Mouse (Mus musculus): ENCODE data around the gene Fam120b. TPM values are rescaled to one million over a fixed set of nuclear protein-coding genes. Genes with fewer than 3 reads are reported as not detected.
A peak's percentile ranks its signal among the peaks of the same experiment; 100 is the strongest.

Gene Fam120b
- total and polyA plus RNA-seq, 2 experiments, result 5.8 to 13.4 TPM

DNA sequence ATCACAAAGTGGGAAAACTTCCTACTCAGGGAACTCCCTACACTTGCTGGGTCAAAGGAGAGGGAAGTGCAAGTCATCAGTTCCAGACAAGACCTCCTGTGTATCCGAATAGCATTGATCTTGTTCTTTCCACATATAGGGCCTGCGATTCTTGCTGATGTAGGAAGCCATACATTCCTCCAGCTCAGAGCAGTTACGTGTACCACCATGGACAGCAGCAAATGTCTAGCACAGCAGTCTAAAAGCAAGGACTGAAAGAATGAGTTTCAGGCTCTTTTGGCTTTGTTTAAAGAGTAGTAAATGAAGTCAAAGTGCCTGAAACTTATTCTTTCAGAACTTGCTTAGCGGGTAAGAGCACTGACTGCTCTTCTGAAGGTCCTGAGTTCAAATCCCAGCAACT, 59.2 kb downstream of the Fam120b start:
- Histone ChIP-seq H3K27me3 (ENCODE audit: control insufficient read depth, insufficient read depth, low read length) (no peaks in the 10 kb centered on the region), H3K4me3 (ENCODE audit: insufficient read depth, low read depth, low read length) (no peak overlapping the region), H3K27ac (replicated peaks; ENCODE audit: insufficient read depth, low read depth, low read length) (no peak overlapping the region), H3K9ac (ENCODE audit: low read depth, low read length) (no peak overlapping the region), H3K4me1 (ENCODE audit: control insufficient read depth, insufficient read depth, low read length) (peaks cover 3% of the 10 kb centered on the region; the same call in 1 of the 2 replicates), H3K79me2 (ENCODE audit: control insufficient read depth, insufficient read depth, low read length) (no peaks in the 10 kb centered on the region), H3K36me3 (ENCODE audit: control insufficient read depth, insufficient read depth, low read length) (no peaks in the 10 kb centered on the region)
- DNase-seq (ENCODE audit: extremely low read depth, low read depth, low spot score), result no peak
- TF ChIP-seq POLR2A (IDR thresholded peaks at IDR 0.05; ENCODE audit: extremely low read depth, insufficient read depth, low read length), result no peak
- TF ChIP-seq CTCF (IDR thresholded peaks at IDR 0.05; ENCODE audit: low read depth, low read length), result no peak
- 79% methylated on average over 4 of the region's 4 CpGs for WGBS

DNA sequence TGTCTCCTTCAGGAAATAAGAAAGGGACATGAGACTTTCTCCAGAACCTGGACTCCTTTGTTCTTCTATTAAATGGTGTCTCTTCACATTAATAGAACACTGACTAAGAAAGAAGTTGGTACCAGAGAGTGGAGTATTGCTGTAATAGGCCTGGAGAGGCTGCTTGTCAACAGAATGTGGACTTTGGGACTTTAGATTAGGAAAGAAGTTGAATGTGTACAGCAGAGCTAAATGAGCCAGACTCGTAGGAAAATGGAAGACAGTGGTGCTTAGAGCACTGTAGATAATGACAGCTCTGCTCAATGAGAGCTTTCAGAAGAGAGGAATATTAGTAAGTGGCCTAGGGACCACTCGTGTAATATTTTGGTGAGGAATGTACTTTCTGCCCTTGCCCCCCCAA, 60.6 kb downstream of the Fam120b start:
- Histone ChIP-seq H3K36me3 (ENCODE audit: control insufficient read depth, insufficient read depth, low read length) (no peaks in the 10 kb centered on the region), H3K27me3 (ENCODE audit: control insufficient read depth, insufficient read depth, low read length) (no peaks in the 10 kb centered on the region), H3K4me1 (ENCODE audit: control insufficient read depth, insufficient read depth, low read length) (peaks cover 3% of the 10 kb centered on the region; the same call in 1 of the 2 replicates), H3K4me3 (ENCODE audit: insufficient read depth, low read depth, low read length) (no peak overlapping the region), H3K79me2 (ENCODE audit: control insufficient read depth, insufficient read depth, low read length) (no peaks in the 10 kb centered on the region), H3K27ac (replicated peaks; ENCODE audit: insufficient read depth, low read depth, low read length) (peak overlapping the region; percentile 85), H3K9ac (ENCODE audit: low read depth, low read length) (no peak overlapping the region)
- no peak for TF ChIP-seq CTCF (IDR thresholded peaks at IDR 0.05; ENCODE audit: low read depth, low read length)
- TF ChIP-seq POLR2A (IDR thresholded peaks at IDR 0.05; ENCODE audit: extremely low read depth, insufficient read depth, low read length), result no peak
- peak; percentile 95 for DNase-seq (ENCODE audit: extremely low read depth, low read depth, low spot score)
- WGBS, result 43% methylated on average over 2 of the region's 2 CpGs

DNA sequence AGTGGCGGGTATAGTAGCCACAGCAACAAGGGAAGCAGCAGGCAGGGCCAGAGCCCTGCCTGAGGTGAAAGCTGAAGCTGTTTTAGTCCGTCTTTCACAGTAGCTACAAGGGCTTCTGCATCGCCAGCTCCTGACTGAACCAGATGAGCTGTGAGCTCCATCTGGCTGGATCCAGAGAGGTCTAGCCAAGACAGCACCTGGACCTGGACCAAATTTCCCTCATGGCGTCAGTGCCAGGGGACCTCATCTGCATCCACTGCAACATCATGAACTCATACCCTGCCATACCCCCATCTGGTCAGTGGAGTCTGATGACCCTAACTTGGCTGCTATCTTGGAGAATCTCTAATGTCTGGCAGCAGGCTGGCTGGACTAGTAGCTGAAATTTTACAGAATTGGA, 63.8 kb downstream of the Fam120b start:
- DNase-seq (ENCODE audit: extremely low read depth, low read depth, low spot score), result no peak
- WGBS, result 90% methylated on average over 4 of the region's 4 CpGs
- no peak for TF ChIP-seq CTCF (IDR thresholded peaks at IDR 0.05; ENCODE audit: low read depth, low read length)
- no peaks in the 10 kb centered on the region for H3K79me2 ChIP-seq (ENCODE audit: control insufficient read depth, insufficient read depth, low read length)
- no peaks in the 10 kb centered on the region for H3K36me3 ChIP-seq (ENCODE audit: control insufficient read depth, insufficient read depth, low read length)
- H3K9ac ChIP-seq (ENCODE audit: low read depth, low read length), result no peak overlapping the region
- H3K4me3 ChIP-seq (ENCODE audit: insufficient read depth, low read depth, low read length), result no peak overlapping the region
- H3K4me1 ChIP-seq (ENCODE audit: control insufficient read depth, insufficient read depth, low read length), result peaks cover 3% of the 10 kb centered on the region; the same call in 1 of the 2 replicates
- no peaks in the 10 kb centered on the region for H3K27me3 ChIP-seq (ENCODE audit: control insufficient read depth, insufficient read depth, low read length)
- H3K27ac ChIP-seq (replicated peaks; ENCODE audit: insufficient read depth, low read depth, low read length), result no peak overlapping the region

DNA sequence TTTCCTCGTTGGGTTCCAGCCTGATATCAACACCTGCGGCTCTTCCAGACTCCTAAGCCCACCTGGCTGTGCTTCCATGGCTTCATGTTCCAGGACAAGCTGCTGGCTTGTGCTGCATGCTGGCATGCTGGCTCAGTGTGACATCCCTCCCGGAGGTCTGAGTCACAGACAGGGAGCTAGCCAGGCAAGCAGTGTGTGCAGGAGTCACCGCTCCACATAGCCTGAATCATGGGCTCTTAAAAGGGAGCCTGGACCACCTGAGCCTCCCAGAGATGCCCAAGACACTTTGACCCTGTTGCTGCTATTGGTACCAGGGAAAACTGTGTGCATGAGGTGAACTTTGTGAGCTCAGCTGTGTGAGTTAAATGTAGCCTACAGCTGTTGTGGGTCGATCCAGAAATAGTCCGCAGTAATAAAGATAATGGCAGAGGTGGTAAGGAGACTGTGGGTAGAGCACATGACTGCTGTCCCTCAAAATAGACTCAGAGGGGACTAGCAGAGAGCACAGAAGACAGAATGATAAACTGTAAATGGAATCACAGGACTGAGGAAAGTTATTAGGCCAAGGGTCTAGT, 66.0 kb downstream of the Fam120b start:
- Histone ChIP-seq H3K4me1 (ENCODE audit: control insufficient read depth, insufficient read depth, low read length) (no peaks in the 10 kb centered on the region), H3K27ac (replicated peaks; ENCODE audit: insufficient read depth, low read depth, low read length) (no peak overlapping the region), H3K4me3 (ENCODE audit: insufficient read depth, low read depth, low read length) (no peak overlapping the region), H3K9ac (ENCODE audit: low read depth, low read length) (no peak overlapping the region), H3K36me3 (ENCODE audit: control insufficient read depth, insufficient read depth, low read length) (peaks cover 3% of the 10 kb centered on the region; the same call in 1 of the 2 replicates), H3K79me2 (ENCODE audit: control insufficient read depth, insufficient read depth, low read length) (no peaks in the 10 kb centered on the region; the same call in 1 of the 2 replicates), H3K27me3 (ENCODE audit: control insufficient read depth, insufficient read depth, low read length) (no peaks in the 10 kb centered on the region)
- TF ChIP-seq CTCF (IDR thresholded peaks at IDR 0.05; ENCODE audit: low read depth, low read length), result no peak
- no peak for TF ChIP-seq POLR2A (IDR thresholded peaks at IDR 0.05; ENCODE audit: extremely low read depth, insufficient read depth, low read length)
- DNase-seq (ENCODE audit: extremely low read depth, low read depth, low spot score), result no peak
- 91% methylated on average over 6 of the region's 6 CpGs for WGBS

DNA sequence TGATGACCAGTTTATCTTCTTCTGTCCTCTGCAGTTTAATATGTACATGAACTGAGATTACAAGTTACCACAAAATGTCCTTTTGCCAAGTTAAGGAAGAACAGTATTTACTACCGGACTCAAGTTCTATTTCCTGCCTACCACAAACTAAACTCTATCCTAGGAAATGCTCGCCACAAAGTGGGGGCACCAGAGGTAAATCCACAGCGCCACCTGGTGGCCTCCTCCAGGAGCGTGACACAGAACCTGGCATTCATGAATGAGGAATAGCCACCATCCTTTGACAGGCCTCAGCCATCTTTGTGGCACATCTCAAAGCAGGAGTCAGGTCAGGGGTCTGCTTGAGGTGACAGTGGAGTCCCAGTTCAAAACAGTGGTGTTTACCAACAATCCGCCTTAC, 71.7 kb downstream of the Fam120b start:
- Histone ChIP-seq H3K4me3 (ENCODE audit: insufficient read depth, low read depth, low read length) (no peak overlapping the region), H3K27ac (replicated peaks; ENCODE audit: insufficient read depth, low read depth, low read length) (no peak overlapping the region), H3K79me2 (ENCODE audit: control insufficient read depth, insufficient read depth, low read length) (no peaks in the 10 kb centered on the region; the same call in 1 of the 2 replicates), H3K27me3 (ENCODE audit: control insufficient read depth, insufficient read depth, low read length) (no peaks in the 10 kb centered on the region), H3K36me3 (ENCODE audit: control insufficient read depth, insufficient read depth, low read length) (peaks cover 25% of the 10 kb centered on the region; the same call in 1 of the 2 replicates), H3K4me1 (ENCODE audit: control insufficient read depth, insufficient read depth, low read length) (no peaks in the 10 kb centered on the region), H3K9ac (ENCODE audit: low read depth, low read length) (no peak overlapping the region)
- DNase-seq (ENCODE audit: extremely low read depth, low read depth, low spot score), result peak; percentile 53
- 13% methylated on average over 5 of the region's 5 CpGs for WGBS
- TF ChIP-seq CTCF (IDR thresholded peaks at IDR 0.05; ENCODE audit: low read depth, low read length) (peak; percentile 95), POLR2A (IDR thresholded peaks at IDR 0.05; ENCODE audit: extremely low read depth, insufficient read depth, low read length) (no peak)

DNA sequence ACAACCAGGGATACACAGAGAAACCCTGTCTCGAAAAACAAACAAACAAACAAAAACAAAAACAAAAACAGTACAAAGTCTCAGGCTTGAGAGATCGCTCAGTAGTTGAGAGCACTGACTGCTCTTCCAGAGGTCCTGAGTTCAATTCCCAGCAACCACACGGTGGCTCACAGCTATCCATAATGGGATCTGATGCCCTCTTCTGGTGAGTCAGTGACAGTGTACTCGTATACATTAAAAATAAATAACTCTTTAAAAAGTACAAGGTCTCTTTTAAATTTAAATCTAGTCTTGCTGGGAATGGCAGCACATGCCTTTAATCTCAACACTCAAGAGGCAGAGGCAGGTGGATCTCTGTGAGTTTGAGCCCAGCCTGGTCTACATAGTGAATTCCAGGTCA, 76.7 kb downstream of the Fam120b start:
- no peak for TF ChIP-seq POLR2A (IDR thresholded peaks at IDR 0.05; ENCODE audit: extremely low read depth, insufficient read depth, low read length)
- peak; percentile 18; the same call in 1 of the 2 replicates for TF ChIP-seq CTCF (IDR thresholded peaks at IDR 0.05; ENCODE audit: low read depth, low read length)
- Histone ChIP-seq H3K79me2 (ENCODE audit: control insufficient read depth, insufficient read depth, low read length) (no peaks in the 10 kb centered on the region), H3K4me3 (ENCODE audit: insufficient read depth, low read depth, low read length) (no peak overlapping the region), H3K27ac (replicated peaks; ENCODE audit: insufficient read depth, low read depth, low read length) (no peak overlapping the region), H3K9ac (ENCODE audit: low read depth, low read length) (no peak overlapping the region), H3K4me1 (ENCODE audit: control insufficient read depth, insufficient read depth, low read length) (no peaks in the 10 kb centered on the region), H3K36me3 (ENCODE audit: control insufficient read depth, insufficient read depth, low read length) (peaks cover 66% of the 10 kb centered on the region), H3K27me3 (ENCODE audit: control insufficient read depth, insufficient read depth, low read length) (no peaks in the 10 kb centered on the region)
- no peak for DNase-seq (ENCODE audit: extremely low read depth, low read depth, low spot score)
- 83% methylated on average over 4 of the region's 4 CpGs for WGBS

Other genes starting within 250 kb of the Fam120b start
- 4.0 and 4.6 TPM in 2 replicates for gene Dll1, start 19.3 kb upstream of the Fam120b start, total RNA-seq (2014; rRNA removed)
- 6.9 and 7.1 TPM in 2 replicates for gene Dll1, start 19.3 kb upstream of the Fam120b start, polyA plus RNA-seq (2012; rRNA removed)
- gene Psmb1, start 103.5 kb downstream of the Fam120b start, total RNA-seq (2014; rRNA removed), result 212 and 260 TPM in 2 replicates
- gene Psmb1, start 103.5 kb downstream of the Fam120b start, polyA plus RNA-seq (2012; rRNA removed), result 71.2 and 87.0 TPM in 2 replicates
- gene Tbp, start 103.7 kb downstream of the Fam120b start, total RNA-seq (2014; rRNA removed), result 4.9 and 5.5 TPM in 2 replicates
- 20.0 and 25.5 TPM in 2 replicates for gene Tbp, start 103.7 kb downstream of the Fam120b start, polyA plus RNA-seq (2012; rRNA removed)
- gene Pdcd2, start 131.1 kb downstream of the Fam120b start, total RNA-seq (2014; rRNA removed), result 25.9 and 32.9 TPM in 2 replicates
- gene Pdcd2, start 131.1 kb downstream of the Fam120b start, polyA plus RNA-seq (2012; rRNA removed), result 20.8 and 25.1 TPM in 2 replicates
- 4.9 and 5.4 TPM in 2 replicates for gene Prdm9, start 168.2 kb downstream of the Fam120b start, total RNA-seq (2014; rRNA removed)
- gene Prdm9, start 168.2 kb downstream of the Fam120b start, polyA plus RNA-seq (2012; rRNA removed), result 1.8 and 2.5 TPM in 2 replicates

All from liver, adult 2 months (tissue).